Mouse (Mus musculus): ENCODE results near the gene Dnase2a. TPM values are rescaled to one million over a fixed set of nuclear protein-coding genes. Genes with fewer than 3 reads are reported as not detected.

Dnase2a gene
- polyA plus RNA-seq, 1 experiment from 2014 or later, result 15.4 TPM

DNA sequence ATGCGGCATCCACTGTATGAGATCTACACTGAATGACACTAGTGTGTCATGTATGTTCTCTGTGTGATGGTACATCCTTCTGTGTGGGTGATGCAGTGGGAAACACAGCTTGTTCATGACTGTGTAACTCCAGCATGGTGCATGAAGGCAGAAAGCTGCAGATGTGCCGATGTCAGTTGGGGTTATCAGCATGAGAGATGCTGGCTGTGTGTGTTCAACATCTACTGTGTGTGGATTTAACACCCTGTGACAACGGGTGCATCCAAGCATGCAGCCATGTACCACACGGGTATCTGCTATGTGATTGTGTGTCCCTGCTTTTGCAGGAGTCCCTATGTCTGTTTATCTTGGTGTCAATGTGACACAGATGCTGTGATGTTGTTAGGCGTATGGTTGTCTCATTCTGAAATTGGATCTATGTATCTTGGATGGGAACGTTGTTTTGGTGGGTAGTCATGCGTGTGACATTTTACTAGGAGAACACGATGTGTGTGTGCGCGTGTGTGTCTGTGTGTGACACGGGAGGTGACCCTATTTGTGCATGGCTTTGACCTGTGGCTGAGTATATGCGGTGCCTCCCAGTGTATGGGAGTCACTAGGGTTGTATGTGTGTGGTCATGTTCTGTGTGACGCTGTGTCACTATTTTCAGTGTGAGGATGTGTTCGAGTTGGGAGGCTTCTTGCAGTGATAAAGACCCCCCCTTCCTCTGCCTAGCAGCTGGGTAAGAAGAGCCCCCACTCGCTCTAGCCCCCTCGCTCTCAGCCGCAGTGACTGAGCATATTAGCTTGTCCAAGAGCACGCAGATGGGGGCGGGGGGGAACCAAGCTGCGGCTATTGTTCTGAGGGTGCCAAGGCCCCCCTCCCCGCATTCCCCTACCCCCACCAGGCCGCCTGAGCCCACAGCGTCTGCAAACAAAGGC is 27.9 kb downstream of the Dnase2a start:
- H3K4me1 ChIP-seq (ENCODE audit: insufficient read depth), result no peaks in the 10 kb centered on the region; the same call in none of the 2 replicates
- peak overlapping the region; percentile 44 for H3K4me3 ChIP-seq (ENCODE audit: low read depth, low read length)
- ATAC-seq (no peak), DNase-seq (no peak)
- H3K9me3 ChIP-seq (ENCODE audit: low read length), result no peaks in the 10 kb centered on the region
- WGBS (ENCODE audit: insufficient replicate concordance), result 25% methylated on average over 23 of the region's 23 CpGs
- no peak overlapping the region for H3K27ac ChIP-seq (ENCODE audit: low read depth)
- no peaks in the 10 kb centered on the region for H3K36me3 ChIP-seq (replicated peaks; ENCODE audit: insufficient read depth, low read length)
- no peak overlapping the region for H3K9ac ChIP-seq (replicated peaks)
- H3K27me3 ChIP-seq (ENCODE audit: insufficient read depth, low read length), result peaks cover 54% of the 10 kb centered on the region
- no peak for TF ChIP-seq CTCF (IDR thresholded peaks at IDR 0.05; ENCODE audit: low read depth)
- TF ChIP-seq EP300 (IDR thresholded peaks at IDR 0.05; ENCODE audit: low read depth), result no peak
- peak overlapping the region; percentile 70 for H3K4me2 ChIP-seq (ENCODE audit: low read depth, low read length)

DNA sequence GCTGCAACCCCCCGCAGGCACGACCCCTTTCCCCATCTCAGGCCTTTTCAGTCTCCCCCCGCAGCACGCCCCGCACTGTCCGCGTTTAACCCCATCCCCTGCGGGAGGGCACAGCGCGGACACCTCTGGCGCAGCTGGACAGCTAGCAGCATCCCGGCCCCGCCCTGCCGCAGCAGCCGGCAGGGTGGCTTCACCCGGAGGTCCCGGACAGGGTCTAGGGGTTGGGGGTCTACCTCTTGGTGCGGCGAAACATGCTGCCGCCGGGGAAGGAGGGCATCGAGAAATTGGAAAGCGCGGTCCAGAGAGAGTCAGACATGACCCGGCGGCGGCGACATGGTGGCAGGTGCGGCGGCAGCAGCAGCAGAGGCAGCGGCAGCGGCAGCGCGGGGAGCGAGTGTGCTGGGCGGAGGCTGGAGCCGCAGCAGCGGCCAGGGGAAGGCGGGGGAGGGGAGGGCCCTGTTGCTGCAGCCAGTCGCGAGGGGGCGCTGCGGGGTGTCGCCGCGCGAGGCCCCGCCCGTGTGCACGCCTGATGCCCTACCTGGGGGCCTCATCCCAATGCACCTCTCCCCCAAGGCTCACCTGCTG is 28.7 kb downstream of the Dnase2a start, which contains the start of gene Mast1:
Mast1 (minus strand) TSS at position 398 of the 585 bp plus-strand sequence.
- TF ChIP-seq EP300 (IDR thresholded peaks at IDR 0.05; ENCODE audit: low read depth), result no peak
- peak; percentile 69 for TF ChIP-seq CTCF (IDR thresholded peaks at IDR 0.05; ENCODE audit: low read depth)
- Histone ChIP-seq H3K9me3 (ENCODE audit: low read length) (no peaks in the 10 kb centered on the region), H3K4me2 (ENCODE audit: low read depth, low read length) (peak within 1 kb of the TSS; percentile 70), H3K27me3 (ENCODE audit: insufficient read depth, low read length) (peaks cover 52% of the 10 kb centered on the region), H3K27ac (ENCODE audit: low read depth) (no peak within 1 kb of the TSS), H3K36me3 (replicated peaks; ENCODE audit: insufficient read depth, low read length) (no peaks in the 10 kb centered on the region), H3K9ac (replicated peaks) (0 out of 2 replicates have a peak within 1 kb of the TSS, but pooled peaks have one; percentile 16), H3K4me3 (ENCODE audit: low read depth, low read length) (peak within 1 kb of the TSS; percentile 44), H3K4me1 (ENCODE audit: insufficient read depth) (no peaks in the 10 kb centered on the region; the same call in none of the 2 replicates)
- ATAC-seq, result peak; percentile 67
- peak; percentile 80 for DNase-seq
- 2% methylated on average over 46 of the region's 50 CpGs for WGBS (ENCODE audit: insufficient replicate concordance)

DNA sequence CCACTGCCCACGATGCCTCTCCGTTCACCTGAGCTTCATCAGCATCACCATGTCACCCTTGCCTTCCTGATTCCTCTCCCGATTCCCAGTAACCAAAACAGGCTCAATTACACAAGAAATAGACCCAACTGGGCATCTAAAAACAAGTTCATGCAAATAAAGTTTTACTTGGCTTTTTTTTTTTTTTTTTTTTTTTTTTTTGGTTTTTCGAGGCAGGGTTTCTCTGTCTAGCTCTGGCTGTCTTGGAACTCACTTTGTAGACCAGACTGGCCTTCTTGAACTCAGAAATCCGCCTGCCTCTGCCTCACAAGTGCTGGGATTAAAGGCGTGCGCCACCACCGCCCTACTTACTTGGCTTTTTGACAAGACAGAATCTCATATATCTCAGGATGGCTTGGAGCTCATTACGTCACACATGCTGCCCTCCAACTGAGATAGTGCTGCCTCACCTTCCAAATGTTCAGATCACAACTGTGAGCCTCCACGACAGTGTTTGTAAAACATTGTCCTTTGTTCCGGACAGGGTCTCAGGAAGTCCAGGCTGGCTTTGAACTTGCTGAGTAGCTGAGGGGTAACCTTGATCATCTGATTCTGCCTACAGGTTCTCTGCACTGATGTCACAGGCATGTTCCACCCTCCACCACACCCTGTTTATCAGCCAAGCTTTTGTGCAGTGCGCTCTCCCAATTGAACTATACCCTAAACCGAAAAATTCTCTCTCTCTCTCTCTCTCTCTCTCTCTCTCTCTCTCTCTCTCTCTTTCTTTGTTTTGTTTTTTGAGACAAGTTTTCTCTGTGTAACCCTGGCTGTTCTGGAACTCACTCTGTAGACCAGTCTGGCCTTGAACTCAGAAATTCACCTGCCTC is 29.5 kb downstream of the Dnase2a start:
- 53% methylated on average over 13 of the region's 13 CpGs for WGBS (ENCODE audit: insufficient replicate concordance)
- H3K4me2 ChIP-seq (ENCODE audit: low read depth, low read length), result peak overlapping the region; percentile 70; the same call in 1 of the 2 replicates
- H3K9me3 ChIP-seq (ENCODE audit: low read length), result no peaks in the 10 kb centered on the region
- no peaks in the 10 kb centered on the region; the same call in none of the 2 replicates for H3K4me1 ChIP-seq (ENCODE audit: insufficient read depth)
- no peak overlapping the region for H3K27ac ChIP-seq (ENCODE audit: low read depth)
- H3K9ac ChIP-seq (replicated peaks), result no peak overlapping the region
- H3K4me3 ChIP-seq (ENCODE audit: low read depth, low read length), result no peak overlapping the region; the same call in 1 of the 2 replicates
- no peak for ATAC-seq
- no peaks in the 10 kb centered on the region for H3K36me3 ChIP-seq (replicated peaks; ENCODE audit: insufficient read depth, low read length)
- peaks cover 52% of the 10 kb centered on the region for H3K27me3 ChIP-seq (ENCODE audit: insufficient read depth, low read length)
- TF ChIP-seq EP300 (IDR thresholded peaks at IDR 0.05; ENCODE audit: low read depth) (no peak), CTCF (IDR thresholded peaks at IDR 0.05; ENCODE audit: low read depth) (no peak)
- no peak for DNase-seq

DNA sequence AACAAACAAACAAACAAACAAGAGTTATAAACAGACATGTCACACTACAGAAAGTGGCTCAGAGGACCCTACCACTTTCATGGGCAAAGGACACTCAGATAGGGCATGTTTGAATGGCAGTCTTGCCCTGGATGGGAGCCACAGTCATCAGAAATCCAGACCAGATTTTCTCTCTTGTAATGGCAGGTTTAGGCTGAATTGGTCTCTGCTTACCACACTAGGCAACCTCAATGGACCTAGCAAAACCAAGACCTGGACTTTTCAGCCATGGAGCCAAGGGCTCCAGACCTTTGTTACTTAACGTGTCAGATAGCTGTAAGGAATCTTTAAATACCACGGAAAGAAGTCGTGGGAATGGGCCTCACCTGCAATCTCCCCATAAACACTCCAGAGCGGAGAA is 35.3 kb downstream of the Dnase2a start:
- 17% methylated on average over 4 of the region's 4 CpGs for WGBS (ENCODE audit: insufficient replicate concordance)
- TF ChIP-seq EP300 (IDR thresholded peaks at IDR 0.05; ENCODE audit: low read depth) (no peak), CTCF (IDR thresholded peaks at IDR 0.05; ENCODE audit: low read depth) (no peak)
- H3K4me3 ChIP-seq (ENCODE audit: low read depth, low read length), result no peak overlapping the region
- H3K4me2 ChIP-seq (ENCODE audit: low read depth, low read length), result no peak overlapping the region
- peaks cover 11% of the 10 kb centered on the region for H3K4me1 ChIP-seq (ENCODE audit: insufficient read depth)
- no peaks in the 10 kb centered on the region for H3K36me3 ChIP-seq (replicated peaks; ENCODE audit: insufficient read depth, low read length)
- ATAC-seq (no peak), DNase-seq (no peak)
- no peak overlapping the region for H3K9ac ChIP-seq (replicated peaks)
- H3K9me3 ChIP-seq (ENCODE audit: low read length), result no peaks in the 10 kb centered on the region
- H3K27me3 ChIP-seq (ENCODE audit: insufficient read depth, low read length), result peaks cover 60% of the 10 kb centered on the region
- no peak overlapping the region for H3K27ac ChIP-seq (ENCODE audit: low read depth)

DNA sequence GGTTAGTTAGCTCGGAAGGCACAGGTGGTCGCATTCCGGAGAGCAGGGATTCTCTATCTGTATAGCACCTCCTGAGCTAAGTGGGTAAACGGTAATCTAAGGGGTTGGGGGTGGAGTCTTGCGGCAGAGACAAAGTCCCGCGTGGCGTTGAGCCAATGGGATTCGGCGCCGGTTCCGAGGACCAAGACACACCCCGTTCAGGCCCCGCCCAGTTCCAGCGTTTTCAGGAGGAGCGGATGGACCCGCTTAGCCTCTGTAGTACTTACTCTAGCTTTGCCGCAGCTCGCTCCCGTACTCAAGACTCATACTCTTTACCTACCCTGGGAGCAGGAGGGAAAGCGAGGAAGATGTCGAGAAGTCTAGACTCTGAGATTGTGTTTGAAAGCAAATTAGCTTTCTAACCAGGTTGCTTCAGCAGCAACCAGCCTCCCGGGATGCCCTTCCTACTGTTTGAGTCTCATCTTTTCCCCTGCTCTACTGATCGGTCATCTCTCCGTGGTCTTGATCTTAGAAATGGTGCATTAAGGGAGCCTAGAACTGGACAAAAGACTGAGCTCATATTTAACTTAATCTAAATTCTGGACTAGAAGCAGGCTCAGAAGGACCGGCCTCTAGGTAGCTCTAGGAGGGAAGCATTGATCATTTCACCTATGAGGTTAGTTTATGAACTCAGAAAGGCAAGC is 36.3 kb downstream of the Dnase2a start:
- no peak for ATAC-seq
- peaks cover 11% of the 10 kb centered on the region for H3K4me1 ChIP-seq (ENCODE audit: insufficient read depth)
- peaks cover 60% of the 10 kb centered on the region for H3K27me3 ChIP-seq (ENCODE audit: insufficient read depth, low read length)
- no peak overlapping the region for H3K4me3 ChIP-seq (ENCODE audit: low read depth, low read length)
- no peak overlapping the region for H3K27ac ChIP-seq (ENCODE audit: low read depth)
- TF ChIP-seq EP300 (IDR thresholded peaks at IDR 0.05; ENCODE audit: low read depth) (no peak), CTCF (IDR thresholded peaks at IDR 0.05; ENCODE audit: low read depth) (no peak)
- peak; percentile 75 for DNase-seq
- no peaks in the 10 kb centered on the region for H3K9me3 ChIP-seq (ENCODE audit: low read length)
- peak overlapping the region; percentile 35; the same call in 1 of the 2 replicates for H3K4me2 ChIP-seq (ENCODE audit: low read depth, low read length)
- no peak overlapping the region for H3K9ac ChIP-seq (replicated peaks)
- H3K36me3 ChIP-seq (replicated peaks; ENCODE audit: insufficient read depth, low read length), result no peaks in the 10 kb centered on the region
- WGBS (ENCODE audit: insufficient replicate concordance), result 4% methylated on average over 26 of the region's 26 CpGs
